Mouse (Mus musculus) cerebellum, postnatal 4 days (tissue): ENCODE results near the gene Neurl3.

ENCODE experiments used
- DNase-seq, 2 experiments: peaks; one replicate each; pipeline ENCODE4 v3.0.0; 2022; ENCODE audit warnings: low spot score in 2 of 2, mixed read lengths in 1 of 2

Gene Neurl3

DNA sequence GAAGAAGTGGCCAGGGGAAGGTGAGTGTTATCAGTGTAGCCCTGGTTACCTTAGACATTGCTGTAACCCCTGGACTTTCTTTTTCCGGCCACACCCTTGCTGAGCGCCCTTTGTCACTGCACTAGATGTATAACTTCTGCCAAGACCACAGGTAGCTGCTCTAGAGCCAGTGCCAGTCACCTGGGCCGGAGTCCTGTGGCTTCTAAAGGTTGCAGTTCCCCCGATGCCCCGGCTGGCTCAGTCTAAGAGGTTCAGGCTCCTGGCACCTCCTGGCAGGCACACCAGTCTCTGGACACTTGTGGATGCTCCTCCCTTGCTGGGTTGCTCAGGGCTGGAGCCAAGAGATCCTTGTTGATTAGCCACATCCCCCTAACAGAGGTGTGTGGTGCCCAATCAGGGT, at the start of gene Neurl3:
Gene Neurl3 (minus strand): TSS at position 225 of the 400 bp plus-strand sequence.
- no peak for DNase-seq

DNA sequence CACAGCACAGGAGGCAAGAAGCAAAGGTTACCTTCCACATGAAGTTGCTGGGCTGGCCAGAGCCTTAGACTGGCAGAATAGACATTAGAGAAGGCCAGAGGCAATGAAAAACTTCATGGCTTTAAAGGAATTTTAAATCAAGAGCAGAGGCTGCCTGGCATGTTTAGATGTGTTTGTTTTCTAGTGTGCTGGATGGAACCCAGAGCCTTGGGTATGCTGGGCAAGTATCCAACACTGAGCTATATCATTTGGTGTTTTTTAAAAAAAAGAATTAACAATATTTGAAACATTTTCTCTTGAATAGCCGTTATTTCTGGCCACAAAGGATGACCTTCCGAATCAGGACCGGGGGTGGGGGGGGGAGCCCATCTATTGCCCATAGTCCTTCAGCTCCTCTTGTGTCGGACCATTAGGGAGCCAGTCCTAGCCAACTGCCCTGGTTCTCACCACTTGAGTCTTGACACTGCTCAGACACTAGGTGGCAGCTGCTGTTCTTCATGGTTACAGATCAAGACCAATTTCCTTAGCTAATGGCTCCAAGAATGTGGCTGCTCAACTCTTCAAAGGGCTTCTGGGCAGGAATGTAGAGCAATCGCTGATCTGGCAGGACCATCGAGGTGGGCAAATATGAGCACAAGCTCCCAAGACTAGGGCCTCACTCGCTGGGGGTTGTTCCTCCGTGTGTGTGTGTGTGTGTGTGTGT, 49.4 kb upstream of the Neurl3 start:
- DNase-seq, result peak in 1 of 2 experiments; percentile 36

DNA sequence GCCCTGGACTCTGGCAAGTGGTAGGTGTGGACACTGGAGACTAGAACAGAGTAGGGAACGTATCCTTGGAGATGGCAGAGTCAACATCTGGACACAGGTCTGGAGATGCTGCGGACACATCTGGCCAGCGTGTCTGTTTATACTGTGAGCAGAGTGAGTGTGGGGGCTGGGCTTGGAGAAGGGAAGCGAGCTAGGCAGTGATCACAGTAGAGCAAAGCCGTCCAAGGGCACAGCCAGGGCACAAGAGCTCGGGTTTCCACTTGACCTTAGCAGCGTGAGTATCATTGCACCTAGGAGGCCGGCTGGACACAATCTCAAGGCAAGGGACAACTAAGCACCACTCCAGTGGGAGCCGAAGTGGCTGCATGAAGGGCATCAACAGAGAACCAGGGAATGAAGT, 48.6 kb upstream of the Neurl3 start:
- no peak for DNase-seq

DNA sequence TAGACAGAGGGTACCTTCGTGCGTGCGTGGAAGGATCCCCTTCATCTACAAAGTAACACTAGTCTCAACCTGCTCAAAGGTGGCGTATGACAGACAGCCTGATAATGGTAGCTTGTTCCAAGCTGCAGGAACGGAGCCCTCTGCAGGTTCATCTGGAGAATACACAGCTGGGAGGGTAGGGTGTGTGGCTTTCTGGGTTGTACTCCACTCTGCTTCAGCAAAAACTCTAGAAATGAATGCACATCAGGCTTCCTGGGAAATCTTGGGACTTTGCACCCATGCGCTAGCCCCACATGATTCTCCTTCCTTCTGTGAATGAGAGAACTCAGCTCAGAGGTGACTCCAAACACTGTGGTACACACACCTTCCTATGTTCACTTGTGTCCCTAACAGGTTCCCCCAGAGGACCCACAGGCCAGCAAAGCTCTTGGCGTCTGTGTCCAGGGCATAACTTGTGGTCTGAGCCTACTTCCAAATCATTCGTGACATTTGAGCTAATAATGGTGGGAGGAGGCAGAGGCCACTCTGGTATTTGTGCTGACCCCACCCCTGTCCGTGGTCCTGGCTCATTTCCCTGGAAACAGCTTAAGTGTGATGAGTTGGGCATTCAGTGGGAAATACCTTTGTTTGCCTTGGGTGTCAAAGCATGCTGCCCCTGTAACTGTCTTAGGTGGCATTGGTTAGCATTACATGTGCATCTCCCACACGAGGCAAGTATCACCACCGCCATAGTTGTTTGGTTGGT, 47.5 kb upstream of the Neurl3 start:
- DNase-seq, result no peak

DNA sequence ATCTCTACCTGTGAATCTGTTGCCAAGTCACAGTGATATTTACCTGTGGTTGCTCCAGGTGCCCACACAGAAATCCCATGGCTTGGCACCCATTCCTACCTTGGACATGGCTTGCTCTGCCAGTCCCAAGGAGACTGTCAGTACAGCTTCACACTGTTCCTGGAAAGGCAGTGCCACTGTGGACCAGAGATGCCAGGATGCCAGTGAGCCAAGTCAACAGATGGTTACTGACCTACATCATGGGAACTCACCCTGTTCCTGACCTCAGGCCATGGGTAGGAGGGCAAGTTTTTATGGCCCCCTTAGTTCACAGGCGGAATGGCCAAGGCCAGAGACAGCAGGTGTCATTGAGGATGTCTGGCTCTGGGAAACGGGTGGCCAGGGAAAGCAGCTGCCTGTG, 46.7 kb upstream of the Neurl3 start:
- no peak for DNase-seq

DNA sequence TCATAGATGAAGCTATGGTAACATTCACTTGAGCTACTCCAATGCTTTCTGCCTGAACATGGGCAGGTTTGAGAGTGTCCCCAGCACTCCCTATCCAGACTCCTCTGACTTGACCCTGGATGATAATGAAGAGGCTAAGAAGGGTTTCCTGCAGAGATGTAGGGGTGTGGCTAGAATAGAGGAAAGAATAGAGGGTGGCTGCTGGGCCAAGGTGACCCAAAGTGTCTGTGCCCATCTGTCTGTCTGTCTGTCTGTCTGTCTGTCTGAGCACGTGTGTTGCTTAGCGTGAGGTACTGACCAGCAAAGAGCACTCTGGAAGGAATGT, 41.3 kb upstream of the Neurl3 start:
- no peak for DNase-seq

DNA sequence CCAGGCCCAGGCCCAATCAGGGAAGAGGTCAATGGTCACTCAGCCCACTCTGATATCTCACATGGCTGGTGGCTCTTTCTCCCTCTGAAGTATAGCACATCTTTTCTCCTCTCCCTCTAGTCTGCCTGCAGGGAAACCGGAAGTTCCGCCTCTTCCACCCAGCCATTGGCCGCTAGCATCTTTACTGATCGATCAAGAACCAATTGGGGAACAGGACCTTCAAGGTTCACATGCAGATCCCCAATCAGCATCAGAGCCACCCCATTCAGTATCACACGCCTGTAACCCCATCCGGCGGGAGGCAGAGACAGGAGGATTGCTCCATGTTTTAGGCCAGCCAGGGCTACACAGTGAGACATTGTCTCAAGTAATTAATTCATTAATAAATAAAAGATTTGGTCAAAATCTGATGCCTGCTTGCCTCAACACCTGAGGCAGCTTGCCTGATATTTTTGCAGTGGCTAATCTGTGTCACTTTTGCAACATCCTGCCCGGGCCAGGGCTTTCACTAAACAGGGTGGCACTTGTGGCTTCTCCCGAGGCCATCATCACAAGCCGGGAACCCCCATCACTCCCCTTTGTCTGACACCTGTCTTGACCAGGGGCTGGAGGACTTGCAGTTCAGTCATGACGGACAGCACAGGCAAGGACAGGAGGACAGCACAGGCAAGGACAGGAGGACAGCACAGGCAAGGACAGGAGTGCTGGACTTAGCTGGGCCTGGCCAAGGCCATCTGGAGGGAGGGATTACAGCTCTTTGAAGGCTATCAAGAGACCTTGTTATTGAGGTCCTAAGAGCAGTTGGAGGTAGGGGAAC, 40.7 kb upstream of the Neurl3 start:
- DNase-seq, result no peak

DNA sequence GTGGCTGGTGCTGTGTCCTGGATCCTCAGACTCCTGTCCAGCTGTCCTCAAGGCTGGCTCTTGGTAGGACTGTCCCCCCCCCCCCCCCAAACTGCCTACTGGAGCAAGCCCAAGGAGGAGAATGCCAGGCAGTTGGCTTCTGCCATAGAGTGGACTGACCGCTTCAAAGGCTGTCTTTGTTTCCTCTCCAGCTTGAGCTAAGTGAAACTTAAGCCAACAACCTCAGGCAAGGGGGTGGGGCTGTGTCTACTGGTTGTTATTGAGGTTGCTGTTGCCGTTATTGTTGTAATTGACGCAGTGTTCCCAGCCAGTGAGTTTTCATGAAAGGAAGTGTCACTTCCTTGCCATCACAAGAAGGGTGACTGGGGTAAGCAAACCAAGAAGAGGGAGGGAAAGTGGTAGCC, 35.0 kb upstream of the Neurl3 start:
- DNase-seq, result peak in 1 of 2 experiments; percentile 35

DNA sequence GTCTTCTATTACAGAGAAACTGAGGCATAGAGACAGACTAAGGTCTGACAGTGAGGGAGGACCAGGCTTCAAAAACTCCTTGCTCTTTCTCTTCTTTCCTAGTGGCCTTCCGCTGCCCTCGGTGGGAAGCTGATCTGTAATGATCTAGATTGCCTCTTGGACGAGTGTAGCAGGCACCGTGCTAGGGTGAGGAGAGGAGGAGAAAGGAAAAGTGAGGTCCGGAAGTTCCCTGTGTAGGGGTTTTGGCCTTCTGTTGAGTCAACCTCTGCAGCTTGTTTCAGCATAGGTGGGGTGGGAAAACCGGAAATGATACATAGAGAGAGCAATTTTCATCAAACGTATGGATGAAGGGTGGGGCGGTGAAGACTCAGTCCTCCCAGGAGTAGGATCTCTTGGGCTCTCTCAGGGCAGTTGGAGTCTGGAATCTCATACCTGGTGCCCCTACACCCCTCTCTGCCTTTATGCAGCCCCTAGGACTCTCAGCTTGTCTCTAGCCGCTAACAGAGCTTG, 34.5 kb upstream of the Neurl3 start:
- DNase-seq, result no peak

DNA sequence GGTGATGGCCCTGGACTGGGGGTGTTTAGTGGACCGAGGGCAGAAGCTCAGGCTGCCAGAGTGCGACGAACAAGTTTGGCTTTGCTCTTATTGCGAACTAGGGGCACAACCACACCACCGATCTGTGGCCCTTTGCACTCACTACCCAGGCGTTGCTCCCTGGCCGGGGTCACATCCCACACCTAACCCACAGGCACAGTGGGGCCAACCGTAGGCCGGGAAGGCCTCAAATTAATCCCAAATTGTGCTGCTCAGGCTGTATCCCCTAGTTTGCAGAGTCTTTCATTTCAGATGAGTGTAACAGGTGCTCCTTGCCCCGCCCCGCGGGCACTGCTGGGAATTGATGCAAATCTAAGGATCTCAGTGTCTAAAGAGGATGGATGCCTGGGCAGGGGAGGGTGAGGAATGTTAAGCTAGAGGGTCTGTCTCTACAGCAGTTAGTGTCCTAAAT, 34.0 kb upstream of the Neurl3 start:
- no peak for DNase-seq

DNA sequence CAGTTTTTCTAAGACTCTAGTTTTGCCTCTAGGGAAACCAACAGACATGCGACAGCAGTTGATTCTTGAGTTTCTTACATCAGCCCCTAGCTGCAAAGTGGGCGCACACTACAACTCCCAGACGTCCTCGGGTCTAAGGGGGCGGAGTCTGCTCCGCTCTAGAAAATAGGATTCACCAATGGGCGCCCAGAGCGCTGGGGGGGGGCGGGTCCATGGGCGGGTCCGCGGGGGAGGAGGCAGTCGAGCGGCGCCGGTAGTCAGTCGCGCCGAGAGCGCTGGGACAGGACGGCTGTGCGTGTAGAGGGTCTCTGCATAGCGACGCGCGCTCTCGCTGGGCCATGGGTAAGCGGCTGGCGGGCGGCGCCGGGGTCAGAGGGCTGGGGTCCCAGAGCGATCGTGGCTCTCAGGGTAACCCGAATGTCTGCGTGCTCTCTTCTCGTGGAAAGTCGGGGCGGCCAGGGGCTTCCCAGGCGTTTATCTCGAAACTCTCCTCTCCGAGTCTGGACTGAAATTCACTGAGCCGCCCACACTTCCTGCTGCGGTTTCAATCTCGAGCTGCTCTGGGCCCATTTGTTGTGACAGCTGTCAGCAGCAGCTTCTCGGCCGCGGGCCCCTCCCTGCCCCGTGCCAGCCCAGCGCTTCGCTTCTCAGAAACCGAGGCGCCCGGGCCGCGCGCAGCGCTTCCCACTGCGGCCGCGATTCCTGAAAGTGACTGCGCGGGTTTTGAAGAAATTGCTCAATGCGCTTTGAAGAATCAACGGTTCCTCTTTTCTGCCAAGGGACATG, 33.2 kb upstream of the Neurl3 start, which contains the start of gene Arid5a:
Gene Arid5a (plus strand): TSS at position 239 of the 786 bp plus-strand sequence.
- peak; percentile 61 to 84 for DNase-seq

DNA sequence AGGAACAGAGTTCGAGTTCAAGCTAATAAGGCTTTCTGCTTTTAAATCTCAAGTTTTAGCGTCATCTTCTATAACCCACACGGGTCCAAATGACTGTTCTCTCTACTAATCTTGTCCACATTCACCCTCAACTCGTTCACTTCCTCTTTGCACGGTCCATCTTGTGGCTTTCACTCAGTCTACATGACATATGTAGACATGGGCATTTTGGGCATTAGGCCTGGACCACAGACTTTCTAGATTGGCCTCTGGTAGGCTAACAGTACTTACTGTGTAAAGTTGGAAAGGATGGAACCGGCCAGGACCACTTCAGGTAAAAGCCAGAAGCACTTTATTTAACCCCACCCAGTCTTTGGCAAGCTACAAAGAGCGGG, 32.6 kb upstream of the Neurl3 start:
- DNase-seq, result no peak

DNA sequence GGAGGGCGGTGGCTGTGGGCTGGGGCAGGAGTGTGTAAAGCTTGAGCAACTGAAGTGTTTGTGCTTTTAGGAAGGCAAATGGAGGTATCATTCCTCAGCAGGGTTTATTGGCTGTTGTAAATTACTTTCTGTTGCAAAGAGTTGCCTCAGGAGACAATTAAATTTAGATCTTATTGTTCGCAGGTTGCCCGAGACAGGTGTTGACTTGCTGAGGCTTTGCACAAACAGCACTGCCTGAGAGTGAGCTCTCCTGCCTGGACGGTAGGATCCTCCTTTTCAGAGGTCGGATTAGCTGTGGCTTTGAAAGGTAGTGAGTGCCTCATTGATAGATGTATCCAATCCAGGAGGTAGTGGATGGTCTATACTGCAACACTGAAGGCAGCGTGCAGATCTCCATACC, 31.6 kb upstream of the Neurl3 start:
- DNase-seq, result no peak

DNA sequence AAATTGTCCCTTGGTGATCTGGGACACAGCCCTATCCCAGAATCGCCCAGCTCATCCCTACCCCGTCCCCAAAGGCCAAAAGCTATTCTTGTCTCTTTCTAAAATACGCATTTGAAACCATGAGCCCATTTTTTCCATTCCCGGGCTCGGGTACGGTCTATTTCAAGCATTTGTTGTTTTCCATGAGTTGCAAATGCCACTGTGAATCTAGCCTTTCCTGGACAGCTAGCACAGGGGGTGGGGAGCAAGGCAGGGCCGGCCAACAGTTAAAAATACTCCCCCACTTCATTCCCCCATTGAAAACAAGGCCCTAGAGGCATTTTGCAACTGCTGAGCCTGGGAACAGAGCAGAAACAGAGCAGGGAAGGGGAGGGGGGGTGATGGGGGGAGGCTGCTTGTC, 30.3 kb upstream of the Neurl3 start:
- DNase-seq, result no peak

DNA sequence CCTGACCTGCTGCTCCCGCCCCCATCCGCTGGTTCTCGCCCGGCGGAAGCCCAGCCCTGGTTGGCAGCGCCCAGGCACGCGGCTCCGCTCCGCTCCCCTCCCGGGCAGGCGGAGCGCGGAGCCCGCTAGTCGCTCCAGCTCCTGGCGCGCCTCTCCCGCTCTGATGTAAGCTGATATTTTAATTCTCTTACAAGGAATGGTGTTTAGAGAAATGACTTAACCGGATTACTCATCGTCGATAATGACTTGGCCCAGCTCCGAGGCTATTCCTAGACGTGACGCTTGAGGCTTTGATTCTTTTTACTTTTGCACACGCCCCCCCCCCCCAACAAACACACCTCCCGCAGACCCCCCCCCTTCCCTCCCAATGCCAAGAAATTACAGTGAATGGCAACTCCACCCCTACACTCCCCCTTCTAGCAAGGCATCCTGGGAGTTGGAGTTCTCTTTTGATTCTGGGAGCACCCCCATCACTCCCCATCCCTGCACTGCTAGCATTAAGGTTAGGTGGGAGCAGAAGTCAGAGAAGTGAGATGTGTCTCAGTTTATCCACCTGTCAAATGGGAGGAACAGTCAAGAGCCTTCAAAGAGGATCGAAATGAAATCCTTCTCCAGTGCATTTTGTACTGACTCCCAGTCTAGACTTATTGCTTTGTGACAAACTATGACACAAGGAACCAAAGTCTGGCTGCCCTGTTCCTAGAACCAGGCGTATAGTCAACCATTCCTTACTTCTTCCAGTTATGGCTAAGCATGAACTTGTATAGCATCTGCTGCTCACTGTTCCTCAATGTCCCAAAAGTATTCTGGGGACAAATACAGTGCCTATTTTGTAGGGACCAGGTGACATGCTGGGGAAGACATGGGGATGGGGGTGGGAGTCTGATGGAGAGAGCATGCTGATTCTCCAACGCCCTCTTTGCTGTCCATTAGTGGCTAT, 29.2 kb upstream of the Neurl3 start:
- DNase-seq, result peak in 1 of 2 experiments; percentile 24

DNA sequence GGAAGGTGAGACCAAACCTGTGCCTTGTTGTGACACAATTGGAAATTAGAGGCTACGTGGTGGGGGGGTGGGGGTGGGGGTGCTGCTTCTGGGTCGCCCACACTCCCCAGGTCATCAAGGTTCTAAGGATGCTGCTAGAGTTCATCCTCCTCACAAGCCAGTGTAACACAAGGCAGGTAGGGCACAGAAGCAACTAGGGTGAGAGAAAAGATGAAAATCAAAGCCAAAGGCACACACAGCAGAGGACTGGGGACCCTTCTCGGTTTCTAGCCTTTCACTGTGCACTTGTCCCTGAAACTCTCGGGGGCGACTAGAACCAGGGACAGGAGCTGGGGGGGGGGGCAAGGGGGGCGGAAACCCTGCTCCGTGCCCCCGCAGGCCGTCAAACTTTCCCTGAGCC, 28.5 kb upstream of the Neurl3 start:
- DNase-seq, result no peak

DNA sequence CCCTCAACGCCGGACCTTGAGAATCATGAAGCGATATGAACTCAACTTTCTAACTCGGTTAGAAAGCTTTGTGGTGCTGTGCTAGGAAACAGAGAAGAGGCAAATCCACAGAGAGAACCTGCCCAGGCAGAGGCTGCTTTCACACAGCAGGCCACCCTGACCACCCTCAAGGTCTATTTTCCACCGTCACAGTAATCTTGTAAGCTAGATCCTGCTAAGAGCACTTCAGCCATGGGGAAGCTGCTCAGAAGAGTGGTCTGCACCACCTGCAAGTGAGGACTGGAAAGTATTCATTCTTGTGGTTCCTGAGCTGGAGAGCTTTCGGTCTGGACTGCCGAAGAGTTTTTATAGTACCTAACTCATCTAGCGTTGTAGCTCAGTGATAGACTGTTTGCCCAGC, 27.8 kb upstream of the Neurl3 start:
- DNase-seq, result no peak

DNA sequence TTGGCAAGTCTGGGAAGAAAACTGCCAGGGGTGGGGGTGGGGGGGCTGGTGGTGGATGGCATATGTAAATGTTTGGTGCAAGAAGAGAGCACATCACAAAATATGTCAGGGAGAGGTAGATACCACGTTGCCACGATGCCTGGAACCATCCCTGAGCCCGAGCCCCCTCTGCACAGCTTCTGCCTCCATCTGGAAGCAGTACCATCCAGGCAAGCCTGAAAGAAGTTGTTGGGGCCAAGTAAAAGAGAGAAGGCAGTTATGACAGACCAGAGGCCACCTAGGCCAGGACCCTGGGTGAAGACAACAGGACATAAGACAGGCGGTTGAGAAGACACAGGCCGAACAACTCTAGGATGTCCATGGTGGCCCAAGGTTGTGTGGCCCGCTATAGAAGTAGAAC, 26.0 kb upstream of the Neurl3 start:
- DNase-seq, result no peak

DNA sequence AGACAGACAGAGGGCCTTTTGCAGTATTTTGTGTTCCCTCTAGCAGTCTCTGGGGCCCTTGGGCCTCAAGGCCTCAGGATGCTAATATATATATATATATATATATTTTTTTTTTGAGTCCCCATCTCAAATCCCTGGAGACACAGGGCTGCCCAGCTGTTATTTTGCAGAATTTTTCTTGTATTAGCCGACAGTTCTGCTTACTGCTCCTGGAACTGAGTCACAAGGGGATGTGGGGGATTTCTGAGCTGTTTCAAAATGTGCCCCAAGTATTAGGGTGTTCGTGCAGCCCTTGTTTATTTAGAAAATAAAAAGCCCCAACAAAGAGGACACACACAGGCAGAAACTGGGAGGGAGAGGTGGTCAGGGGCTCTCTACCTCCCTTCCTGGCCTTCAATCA, 25.2 kb upstream of the Neurl3 start:
- no peak for DNase-seq

DNA sequence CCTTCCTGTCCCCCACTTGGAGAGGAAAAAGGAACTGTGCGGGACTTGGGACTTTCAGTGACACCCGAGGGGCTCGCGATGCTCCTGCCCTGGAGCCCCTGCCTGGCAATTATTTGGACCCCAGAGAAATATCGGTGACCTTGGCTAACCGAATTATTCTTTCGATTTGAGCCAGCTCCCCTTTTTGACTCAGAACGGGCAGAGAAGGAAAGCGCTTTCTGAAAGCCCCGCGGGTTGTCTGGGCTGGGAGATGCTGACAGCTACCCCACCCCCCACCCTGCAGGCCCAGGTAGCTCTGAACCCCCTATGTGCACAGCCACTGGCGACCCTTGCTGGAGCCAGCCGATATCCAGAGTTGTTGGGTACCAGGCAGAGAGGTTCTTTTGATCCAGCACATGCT, 24.6 kb upstream of the Neurl3 start:
- DNase-seq, result no peak
